Mouse (Mus musculus) kidney, adult 9 months (tissue): ENCODE data around the gene Lrp4.
A peak's percentile ranks its signal among the peaks of the same experiment; 100 is the strongest.

ENCODE experiments used
- DNase-seq: peaks from one replicate; pipeline ENCODE4 v3.0.0; 2022

The Lrp4 gene

GRCm38 (mm10) chr2:91457259-91457655 lies at the start of gene Lrp4:
Gene Lrp4, plus strand, starts transcription at chr2:91457511.
- peak; percentile 55 for DNase-seq

- no peak for DNase-seq
Observed at GRCm38 (mm10) chr2:91408031-91408430, 49.3 kb upstream of the Lrp4 start.

GRCm38 (mm10) chr2:91411473-91411872 lies 45.8 kb upstream of the Lrp4 start:
- no peak for DNase-seq

- DNase-seq = peak; percentile 53
Observed at GRCm38 (mm10) chr2:91412361-91412760, 45.0 kb upstream of the Lrp4 start.

- peak; percentile 10 for DNase-seq
Observed at GRCm38 (mm10) chr2:91413811-91414210, 43.5 kb upstream of the Lrp4 start.

- no peak for DNase-seq
Observed at GRCm38 (mm10) chr2:91421641-91422040, 35.7 kb upstream of the Lrp4 start.

GRCm38 (mm10) chr2:91424061-91424720 lies 33.1 kb upstream of the Lrp4 start:
- no peak for DNase-seq

- DNase-seq = no peak
Observed at GRCm38 (mm10) chr2:91426321-91426720, 31.0 kb upstream of the Lrp4 start.

- no peak for DNase-seq
Observed at GRCm38 (mm10) chr2:91429146-91429545, 28.2 kb upstream of the Lrp4 start.

GRCm38 (mm10) chr2:91429915-91430599 lies 27.3 kb upstream of the Lrp4 start:
- no peak for DNase-seq

- DNase-seq = no peak
Observed at GRCm38 (mm10) chr2:91430600-91430919, 26.8 kb upstream of the Lrp4 start.

- no peak for DNase-seq
Observed at GRCm38 (mm10) chr2:91436713-91437112, 20.6 kb upstream of the Lrp4 start.

GRCm38 (mm10) chr2:91437116-91437815 lies 20.0 kb upstream of the Lrp4 start:
- DNase-seq = no peak

- no peak for DNase-seq
Observed at GRCm38 (mm10) chr2:91439271-91439670, 18.0 kb upstream of the Lrp4 start.

- DNase-seq = no peak
Observed at GRCm38 (mm10) chr2:91439876-91440275, 17.4 kb upstream of the Lrp4 start.

- DNase-seq = no peak
Observed at GRCm38 (mm10) chr2:91440686-91441085, 16.6 kb upstream of the Lrp4 start.

- no peak for DNase-seq
Observed at GRCm38 (mm10) chr2:91441715-91442114, 15.6 kb upstream of the Lrp4 start.

GRCm38 (mm10) chr2:91442241-91442640 lies 15.1 kb upstream of the Lrp4 start:
- DNase-seq = no peak

GRCm38 (mm10) chr2:91444286-91444892 lies 12.9 kb upstream of the Lrp4 start, which contains the start of gene 1110051M20Rik:
Gene 1110051M20Rik, minus strand, starts transcription at chr2:91444704.
- peak; percentile 92 for DNase-seq

GRCm38 (mm10) chr2:91449662-91450061 lies 7.6 kb upstream of the Lrp4 start:
- no peak for DNase-seq

GRCm38 (mm10) chr2:91450316-91450715 lies 7.0 kb upstream of the Lrp4 start:
- peak; percentile 73 for DNase-seq

GRCm38 (mm10) chr2:91452658-91453057 lies 4.7 kb upstream of the Lrp4 start:
- DNase-seq = peak; percentile 35

GRCm38 (mm10) chr2:91453231-91454075 lies 3.9 kb upstream of the Lrp4 start:
- peak; percentile 61 for DNase-seq
